Comparison of ENCODE assay signal across 25 mouse cellular contexts in the genomic region with DNA sequence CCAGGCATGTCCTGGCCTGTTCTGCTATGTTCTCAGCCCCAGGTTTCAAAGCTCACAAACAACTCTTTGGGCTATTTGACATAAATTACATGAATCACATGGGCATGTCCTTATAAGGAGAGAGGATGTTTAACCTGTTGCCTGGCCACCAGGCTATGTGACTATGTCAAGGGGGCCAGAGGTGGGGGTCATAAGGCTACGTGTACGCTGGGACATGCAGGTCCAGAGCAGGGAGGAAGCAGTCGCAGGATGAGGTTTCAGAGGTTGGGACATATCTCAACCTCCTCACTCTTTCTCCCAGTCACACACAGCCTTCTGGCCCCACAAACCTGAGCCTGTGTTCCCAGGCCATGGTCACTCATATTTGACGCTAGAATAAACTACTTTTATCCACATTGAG. TPM values are rescaled to one million over a fixed set of nuclear protein-coding genes. Genes with fewer than 3 reads are reported as not detected.
A peak's percentile ranks its signal among the peaks of the same experiment; 100 is the strongest.
DNase-seq lines count a peak whose midpoint lies in the region; ATAC-seq and TF ChIP-seq lines count a peak whose summit lies in the region.
"Had no signal": no experiment of that assay in that cellular context is flagged by ENCODE, and none has a peak within 500 bp of the region (broad histone marks: within the 10 kb centered on the region; RNA-seq: fewer than 3 reads in every experiment).

No protein-coding gene starts in this region.

- H3K4me2 ChIP-seq in heart, embryonic 11.5 days = no peak overlapping the region
- H3K4me2 ChIP-seq: embryonic facial prominence, embryonic 12.5 days; forebrain, embryonic 13.5 days; forebrain, embryonic 15.5 days had no signal

- no peak overlapping the region for H3K9ac ChIP-seq in heart, embryonic 11.5 days (ENCODE audit: low read depth, low read length)
- H3K9ac ChIP-seq: embryonic facial prominence, embryonic 12.5 days; forebrain, embryonic 13.5 days; forebrain, embryonic 15.5 days; forebrain, postnatal 0 days had no signal

- H3K4me1 ChIP-seq in heart, embryonic 11.5 days (ENCODE audit: control insufficient read depth, insufficient read depth, low read length) = no peaks in the 10 kb centered on the region
- no peaks in the 10 kb centered on the region for H3K4me1 ChIP-seq in kidney, adult 2 months (ENCODE audit: control insufficient read depth, insufficient read depth, low read length)
- H3K4me1 ChIP-seq: forebrain, embryonic 13.5 days; forebrain, embryonic 15.5 days had no signal

- H3K4me3 ChIP-seq in heart, embryonic 11.5 days (ENCODE audit: low read depth, low read length) = no peak overlapping the region
- no peak overlapping the region for H3K4me3 ChIP-seq in kidney, adult 2 months (ENCODE audit: insufficient read depth, low read depth, low read length)
- H3K4me3 ChIP-seq: embryonic facial prominence, embryonic 10.5 days; embryonic facial prominence, embryonic 12.5 days; forebrain, embryonic 13.5 days; forebrain, embryonic 15.5 days had no signal

- DNase-seq in heart, adult 11 months = peak; percentile 67
- DNase-seq in 416B (ENCODE audit: low read depth) = peak; percentile 58
- DNase-seq in left cerebral cortex, adult 11 months (ENCODE audit: low spot score) = no peak
- DNase-seq in kidney, adult 2 months = no peak
- DNase-seq: adrenal gland, adult 8-10 months; adrenal gland, postnatal 14 days; adrenal gland, postnatal 36 days; cerebellum, adult 18-20 months; cerebellum, adult 8-10 months; cerebellum, adult 9-11 months; cerebellum, postnatal 14 days; cerebellum, postnatal 36 days; forebrain, postnatal 0 days had no signal

- no peak for TF ChIP-seq CTCF in kidney, adult 2 months (conservative IDR thresholded peaks at IDR 0.05; ENCODE audit: insufficient read depth, insufficient read length, low read depth, low read length)

- no peak for TF ChIP-seq POLR2A in kidney, adult 2 months (IDR thresholded peaks at IDR 0.05; ENCODE audit: low read depth, low read length)

- ATAC-seq in heart, embryonic 11.5 days (replicated peaks; ENCODE audit: insufficient number of reproducible peaks, low FRiP score, low TSS enrichment) = no peak
- ATAC-seq in common myeloid progenitor, adult 5-6 weeks (replicated peaks; ENCODE audit: low read depth, poor library complexity, severe bottlenecking) = peak; percentile 35; the same call in 1 of the 2 replicates
- ATAC-seq in megakaryocyte progenitor cell, adult 5-6 weeks (replicated peaks; ENCODE audit: poor library complexity) = peak; percentile 43
- ATAC-seq: activated CD4-positive, CD25-positive, alpha-beta regulatory T cell, adult 4 months; forebrain, embryonic 13.5 days; forebrain, embryonic 15.5 days; forebrain, postnatal 0 days; Patski had no signal

- no peaks in the 10 kb centered on the region for H3K27me3 ChIP-seq in heart, embryonic 11.5 days (ENCODE audit: control insufficient read depth, insufficient read depth, low read length)
- H3K27me3 ChIP-seq in kidney, adult 2 months (replicated peaks; ENCODE audit: control insufficient read depth, insufficient read depth, low read length) = no peaks in the 10 kb centered on the region
- H3K27me3 ChIP-seq: embryonic facial prominence, embryonic 12.5 days; forebrain, embryonic 13.5 days; forebrain, embryonic 15.5 days; Patski had no signal

- H3K27ac ChIP-seq in heart, embryonic 11.5 days (ENCODE audit: low read depth, low read length) = no peak overlapping the region
- H3K27ac ChIP-seq in kidney, adult 2 months (ENCODE audit: insufficient read depth, low read depth, low read length) = no peak overlapping the region
- H3K27ac ChIP-seq: embryonic facial prominence, embryonic 10.5 days; embryonic facial prominence, embryonic 12.5 days; forebrain, embryonic 13.5 days; forebrain, embryonic 15.5 days had no signal

- 70% methylated on average over 4 of the region's 4 CpGs for WGBS in heart, embryonic 11.5 days (ENCODE audit: insufficient replicate concordance)
- WGBS in kidney, adult 2 months = 85% methylated on average over 4 of the region's 4 CpGs

- H3K36me3 ChIP-seq in heart, embryonic 11.5 days (ENCODE audit: control insufficient read depth, insufficient read depth, low read length) = no peaks in the 10 kb centered on the region
- no peaks in the 10 kb centered on the region for H3K36me3 ChIP-seq in kidney, adult 2 months (ENCODE audit: control insufficient read depth, insufficient read depth, low read length)
- H3K36me3 ChIP-seq: embryonic facial prominence, embryonic 10.5 days; embryonic facial prominence, embryonic 12.5 days; forebrain, embryonic 15.5 days; G1E had no signal

- no peaks in the 10 kb centered on the region for H3K9me3 ChIP-seq in heart, embryonic 11.5 days (replicated peaks; ENCODE audit: control insufficient read depth, low read length)
- H3K9me3 ChIP-seq: embryonic facial prominence, embryonic 10.5 days; embryonic facial prominence, embryonic 12.5 days; forebrain, embryonic 13.5 days; forebrain, embryonic 15.5 days; G1E had no signal

RNA-seq across cellular contexts. Expression of gene Ccrl2, which starts 9.7 kb away (rescaled TPM):
- polyA plus RNA-seq in heart, embryonic 11.5 days (2014; fragmentation: Nextera tagmentation; extraction: Ambion mirVana) = 5.6 and 5.7 TPM in 2 replicates
- 9.6 and 10.5 TPM in 2 replicates for total RNA-seq in common myeloid progenitor, adult 5-6 weeks (2017)
- total RNA-seq in megakaryocyte progenitor cell, adult 5-6 weeks (2015) = 2.9 and 4.1 TPM in 2 replicates
- 3.9 and 8.9 TPM in 2 replicates for total RNA-seq in megakaryocyte progenitor cell, adult 5-6 weeks (2017)
- 11.1 and 13.8 TPM in 2 replicates for polyA plus RNA-seq in kidney, adult 2 months (2012; rRNA removed)
- polyA plus RNA-seq: C2C12 had no signal

RNA-seq across cellular contexts. Expression of gene Ltf, which starts 48.0 kb away (rescaled TPM):
- 0.68 and 0.72 TPM in 2 replicates for polyA plus RNA-seq in heart, embryonic 11.5 days (2014; fragmentation: Nextera tagmentation; extraction: Ambion mirVana)
- 52.3 and 80.1 TPM in 2 replicates for total RNA-seq in common myeloid progenitor, adult 5-6 weeks (2017)
- 147 and 161 TPM in 2 replicates for total RNA-seq in megakaryocyte progenitor cell, adult 5-6 weeks (2015)
- 168 and 196 TPM in 2 replicates for total RNA-seq in megakaryocyte progenitor cell, adult 5-6 weeks (2017)
- polyA plus RNA-seq in kidney, adult 2 months (2012; rRNA removed) = 0.39 and 0.63 TPM in 2 replicates
- polyA plus RNA-seq: activated CD4-positive, CD25-positive, alpha-beta regulatory T cell, adult 4 months; C2C12; cortical plate, adult 2 months; embryonic facial prominence, embryonic 10.5 days; forebrain, embryonic 13.5 days; G1E had no signal

RNA-seq across cellular contexts. Expression of gene Lrrfip2, which starts 50.3 kb away (rescaled TPM):
- polyA plus RNA-seq in heart, embryonic 11.5 days (2014; fragmentation: Nextera tagmentation; extraction: Ambion mirVana) = 51.9 and 55.6 TPM in 2 replicates
- 70.2 and 77.5 TPM in 2 replicates for total RNA-seq in common myeloid progenitor, adult 5-6 weeks (2017)
- total RNA-seq in megakaryocyte progenitor cell, adult 5-6 weeks (2015) = 43.9 and 48.3 TPM in 2 replicates
- 66.8 and 74.0 TPM in 2 replicates for total RNA-seq in megakaryocyte progenitor cell, adult 5-6 weeks (2017)
- 10.7 and 12.7 TPM in 2 replicates for polyA plus RNA-seq in kidney, adult 2 months (2012; rRNA removed)

Comparison
In these comparisons a context has a peak if more than half of its experiments do, and no peak if none do; other contexts are left out.
1. DNase-seq: peak in heart, adult 11 months (single experiment) and 416B (single experiment); none in left cerebral cortex, adult 11 months (single experiment) and kidney, adult 2 months (single experiment).